Mouse (Mus musculus) cerebellum, postnatal 25 days (tissue): ENCODE data around the gene Tns1.
A peak's percentile ranks its signal among the peaks of the same experiment; 100 is the strongest.

Source experiments
- DNase-seq, 2 experiments: peaks; one replicate each; pipeline ENCODE4 v3.0.0; 2021; ENCODE audit warnings: mixed read lengths in 2 of 2

The Tns1 gene

GRCm38 (mm10) chr1:74031771-74032609, 92.3 kb downstream of the Tns1 start:
- no peak for DNase-seq

- no peak for DNase-seq
These were observed 93.3 kb downstream of the Tns1 start for GRCm38 (mm10) chr1:74030901-74031360.

- no peak for DNase-seq
These were observed 94.0 kb downstream of the Tns1 start for GRCm38 (mm10) chr1:74030285-74030684.

- DNase-seq = no peak
These were observed 94.6 kb downstream of the Tns1 start for GRCm38 (mm10) chr1:74029669-74030068.

- DNase-seq = no peak
These were observed 95.4 kb downstream of the Tns1 start for GRCm38 (mm10) chr1:74028881-74029266.

- DNase-seq = no peak
These were observed 96.0 kb downstream of the Tns1 start for GRCm38 (mm10) chr1:74028118-74028880.

GRCm38 (mm10) chr1:74027559-74028091, 96.6 kb downstream of the Tns1 start:
- DNase-seq = peak; percentile 49 to 61

GRCm38 (mm10) chr1:74026703-74027195, 97.5 kb downstream of the Tns1 start:
- DNase-seq = no peak

GRCm38 (mm10) chr1:74025651-74026226, 98.5 kb downstream of the Tns1 start:
- DNase-seq = no peak

- no peak for DNase-seq
These were observed 99.0 kb downstream of the Tns1 start for GRCm38 (mm10) chr1:74025227-74025626.

- DNase-seq = no peak
These were observed 99.6 kb downstream of the Tns1 start for GRCm38 (mm10) chr1:74024452-74025190.

- DNase-seq = peak in 1 of 2 experiments; percentile 26
These were observed 101.3 kb downstream of the Tns1 start for GRCm38 (mm10) chr1:74022998-74023397.

GRCm38 (mm10) chr1:74022536-74022935, 101.7 kb downstream of the Tns1 start:
- no peak for DNase-seq

- DNase-seq = no peak
These were observed 104.0 kb downstream of the Tns1 start for GRCm38 (mm10) chr1:74020235-74020634.

- no peak for DNase-seq
These were observed 106.7 kb downstream of the Tns1 start for GRCm38 (mm10) chr1:74017399-74018172.

- no peak for DNase-seq
These were observed 107.6 kb downstream of the Tns1 start for GRCm38 (mm10) chr1:74016618-74017017.

GRCm38 (mm10) chr1:74015513-74016234, 108.6 kb downstream of the Tns1 start:
- DNase-seq = no peak

- no peak for DNase-seq
These were observed 109.5 kb downstream of the Tns1 start for GRCm38 (mm10) chr1:74014538-74015327.

GRCm38 (mm10) chr1:74013296-74014031, 110.8 kb downstream of the Tns1 start:
- DNase-seq = no peak
